Mouse (Mus musculus): Measurements from ENCODE around the gene Tnfsf14.
A peak's percentile ranks its signal among the peaks of the same experiment; 100 is the strongest.

The Tnfsf14 gene

GRCm38 (mm10) chr17:57194041-57194507 lies at the start of gene Tnfsf14:
TSS of gene Tnfsf14 (minus strand) at chr17:57194177.
- DNase-seq (ENCODE audit: low read depth, low spot score): no peak

GRCm38 (mm10) chr17:57237181-57237580 lies 43.2 kb upstream of the Tnfsf14 start:
- DNase-seq (ENCODE audit: low read depth, low spot score): no peak

GRCm38 (mm10) chr17:57235803-57236202 lies 41.8 kb upstream of the Tnfsf14 start:
- DNase-seq (ENCODE audit: low read depth, low spot score): no peak

GRCm38 (mm10) chr17:57234254-57234928 lies 40.4 kb upstream of the Tnfsf14 start:
- DNase-seq (ENCODE audit: low read depth, low spot score): no peak

GRCm38 (mm10) chr17:57233038-57233437 lies 39.1 kb upstream of the Tnfsf14 start:
- DNase-seq (ENCODE audit: low read depth, low spot score): no peak

GRCm38 (mm10) chr17:57232200-57232599 lies 38.2 kb upstream of the Tnfsf14 start:
- DNase-seq (ENCODE audit: low read depth, low spot score): no peak

- DNase-seq (ENCODE audit: low read depth, low spot score): no peak
Observed at GRCm38 (mm10) chr17:57231321-57231771, 37.4 kb upstream of the Tnfsf14 start.

GRCm38 (mm10) chr17:57230728-57231125 lies 36.8 kb upstream of the Tnfsf14 start:
- DNase-seq (ENCODE audit: low read depth, low spot score): no peak

- no peak for DNase-seq (ENCODE audit: low read depth, low spot score)
Observed at GRCm38 (mm10) chr17:57229851-57230727, 36.1 kb upstream of the Tnfsf14 start.

- DNase-seq (ENCODE audit: low read depth, low spot score): no peak
Observed at GRCm38 (mm10) chr17:57228873-57229272, 34.9 kb upstream of the Tnfsf14 start.

- no peak for DNase-seq (ENCODE audit: low read depth, low spot score)
Observed at GRCm38 (mm10) chr17:57228014-57228413, 34.0 kb upstream of the Tnfsf14 start, which contains the start of gene C3. TSS of gene C3 (minus strand) at chr17:57228136.

- no peak for DNase-seq (ENCODE audit: low read depth, low spot score)
Observed at GRCm38 (mm10) chr17:57227468-57227867, 33.5 kb upstream of the Tnfsf14 start.

GRCm38 (mm10) chr17:57223313-57223712 lies 29.3 kb upstream of the Tnfsf14 start:
- no peak for DNase-seq (ENCODE audit: low read depth, low spot score)

GRCm38 (mm10) chr17:57221911-57222310 lies 27.9 kb upstream of the Tnfsf14 start:
- DNase-seq (ENCODE audit: low read depth, low spot score): no peak

- DNase-seq (ENCODE audit: low read depth, low spot score): peak; percentile 16
Observed at GRCm38 (mm10) chr17:57219884-57220207, 25.9 kb upstream of the Tnfsf14 start.

GRCm38 (mm10) chr17:57219167-57219883 lies 25.3 kb upstream of the Tnfsf14 start:
- DNase-seq (ENCODE audit: low read depth, low spot score): peak; percentile 24

- no peak for DNase-seq (ENCODE audit: low read depth, low spot score)
Observed at GRCm38 (mm10) chr17:57218335-57218900, 24.4 kb upstream of the Tnfsf14 start.

- peak; percentile 72 for DNase-seq (ENCODE audit: low read depth, low spot score)
Observed at GRCm38 (mm10) chr17:57214676-57215387, 20.9 kb upstream of the Tnfsf14 start.

GRCm38 (mm10) chr17:57211501-57211900 lies 17.5 kb upstream of the Tnfsf14 start:
- no peak for DNase-seq (ENCODE audit: low read depth, low spot score)

- no peak for DNase-seq (ENCODE audit: low read depth, low spot score)
Observed at GRCm38 (mm10) chr17:57209330-57209729, 15.4 kb upstream of the Tnfsf14 start.

- no peak for DNase-seq (ENCODE audit: low read depth, low spot score)
Observed at GRCm38 (mm10) chr17:57207938-57208337, 14.0 kb upstream of the Tnfsf14 start.
